Mouse (Mus musculus): ENCODE data around the gene Mllt3.
A peak's percentile ranks its signal among the peaks of the same experiment; 100 is the strongest.

Gene Mllt3

DNA sequence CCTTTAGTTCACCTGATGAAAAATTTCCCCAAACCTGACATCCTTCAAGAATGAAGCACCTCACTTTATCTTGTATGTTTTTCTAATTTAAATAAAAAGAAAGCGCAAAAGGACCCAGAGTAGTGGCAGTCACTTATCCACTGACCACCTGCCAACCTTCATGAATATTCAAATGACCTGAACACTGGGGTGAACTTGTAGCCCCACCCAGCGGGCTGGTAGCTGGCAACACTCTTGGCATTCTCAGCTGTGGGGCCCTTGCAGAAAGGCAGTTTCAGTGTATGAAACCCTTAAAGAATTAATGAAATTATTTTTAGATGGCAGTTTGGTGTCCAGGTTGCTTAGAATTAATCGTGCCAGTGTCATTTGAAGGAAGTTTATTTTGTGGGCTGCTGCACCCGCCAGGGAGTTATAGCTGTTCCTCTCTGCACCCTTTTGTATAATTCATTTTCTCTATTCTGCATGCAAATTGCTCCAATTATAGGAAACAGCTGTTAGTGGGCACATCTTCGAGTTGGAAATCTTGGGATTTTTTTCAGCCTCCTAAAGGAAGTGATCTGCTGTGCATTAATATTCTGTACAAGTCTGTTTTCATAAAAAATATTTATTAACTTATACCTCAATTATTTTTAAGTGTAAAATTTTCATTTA, 149.8 kb downstream of the Mllt3 start:
- DNase-seq (ENCODE audit: inconsistent age in 2 of 2, low spot score in 1 of 2), result no peak

DNA sequence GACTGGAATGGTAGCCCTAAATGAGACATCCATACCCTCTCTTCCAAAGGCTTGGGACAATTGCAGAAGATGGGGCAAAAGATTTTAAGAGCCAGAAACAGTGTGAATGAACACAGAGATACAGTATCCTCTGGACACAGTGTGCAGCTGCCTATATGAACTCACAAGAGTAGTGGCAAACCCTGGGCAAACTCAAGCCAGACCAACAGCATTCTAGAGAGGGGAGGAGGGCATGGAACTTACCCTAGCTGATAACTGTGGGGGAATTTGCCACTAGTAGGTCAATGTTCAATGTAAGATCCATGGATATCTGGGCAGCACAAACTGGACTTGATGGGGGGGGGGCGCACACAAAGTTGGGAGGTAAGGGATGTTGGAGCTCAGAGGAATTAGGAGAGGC, 151.2 kb downstream of the Mllt3 start:
- no peak for DNase-seq (ENCODE audit: inconsistent age in 2 of 2, low spot score in 1 of 2)

DNA sequence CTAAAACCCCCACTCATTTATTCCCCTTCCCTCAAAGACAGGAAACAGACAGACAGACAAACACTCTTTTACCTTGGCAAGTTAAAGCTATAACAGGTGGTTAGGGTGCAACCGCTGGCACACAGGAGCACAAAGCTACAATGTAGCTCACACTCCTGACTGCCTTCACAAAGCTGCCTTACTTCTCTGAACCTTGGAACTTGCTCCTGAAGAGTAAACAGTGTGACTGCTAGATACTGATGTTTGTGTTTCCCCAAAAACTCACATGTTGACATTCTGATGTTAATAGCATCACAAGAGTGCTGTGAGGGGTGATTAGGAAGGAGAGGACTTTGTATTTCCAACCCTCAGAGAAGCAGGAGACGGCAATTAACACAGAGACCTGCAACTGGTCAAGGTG, 151.6 kb downstream of the Mllt3 start:
- no peak for DNase-seq (ENCODE audit: inconsistent age in 2 of 2, low spot score in 1 of 2)

DNA sequence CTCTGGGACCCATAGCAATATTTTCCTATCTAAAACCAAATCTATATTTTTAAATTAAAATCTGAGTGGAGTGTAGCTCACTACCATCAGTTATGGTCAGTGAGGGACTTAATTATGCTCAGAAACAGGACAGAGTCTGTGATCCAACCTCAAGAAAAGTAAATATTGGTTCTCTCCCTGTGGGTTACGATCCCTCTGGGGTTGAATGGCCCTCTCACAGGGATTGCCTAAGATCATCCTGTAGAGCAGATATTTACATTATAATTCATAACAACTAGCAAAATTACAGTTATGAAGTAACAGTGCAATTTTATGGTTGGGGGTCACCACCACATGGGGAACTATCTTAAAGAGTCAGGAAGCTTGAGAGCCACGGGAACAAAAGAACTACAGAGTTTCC, 152.9 kb downstream of the Mllt3 start:
- DNase-seq (ENCODE audit: inconsistent age in 2 of 2, low spot score in 1 of 2), result no peak

DNA sequence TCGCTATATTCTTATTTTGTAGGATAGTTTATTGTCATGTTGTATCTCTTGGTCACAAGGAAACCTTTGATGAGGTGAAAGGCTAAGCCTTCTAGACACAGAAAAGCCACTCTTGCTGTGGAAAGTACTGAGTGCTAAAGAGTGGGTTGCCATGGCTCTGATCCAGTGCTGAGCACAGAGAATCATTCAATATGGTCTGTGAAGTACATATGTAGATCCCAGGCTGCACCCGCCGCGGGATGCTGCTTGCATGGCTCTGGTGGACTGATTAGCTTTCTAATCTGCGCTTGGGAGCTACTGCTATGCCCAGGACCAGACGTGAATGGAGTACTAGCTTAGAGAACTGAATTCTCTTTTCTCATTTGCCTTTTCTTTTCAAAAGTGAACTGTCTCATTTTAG, 154.5 kb downstream of the Mllt3 start:
- no peak for DNase-seq (ENCODE audit: inconsistent age in 2 of 2, low spot score in 1 of 2)

DNA sequence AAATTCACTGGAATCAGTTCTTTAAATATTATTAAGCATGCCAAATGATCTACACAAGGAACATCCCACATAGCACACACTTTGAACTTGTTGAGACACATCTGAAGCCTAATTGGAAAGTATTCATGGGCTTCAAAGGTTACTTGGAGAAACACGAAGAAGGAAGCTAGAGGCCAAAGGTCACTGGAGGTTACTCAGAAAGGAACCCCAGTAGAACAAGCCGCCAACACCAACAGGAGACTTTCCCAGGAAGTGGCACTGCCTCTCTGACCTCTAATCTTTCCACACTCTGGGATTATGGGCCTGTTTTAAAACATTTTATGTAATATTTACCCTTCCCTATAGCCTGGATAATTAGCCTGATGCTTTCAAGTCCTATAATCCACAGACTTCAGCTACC, 162.6 kb downstream of the Mllt3 start:
- DNase-seq (ENCODE audit: inconsistent age in 2 of 2, low spot score in 1 of 2), result no peak

DNA sequence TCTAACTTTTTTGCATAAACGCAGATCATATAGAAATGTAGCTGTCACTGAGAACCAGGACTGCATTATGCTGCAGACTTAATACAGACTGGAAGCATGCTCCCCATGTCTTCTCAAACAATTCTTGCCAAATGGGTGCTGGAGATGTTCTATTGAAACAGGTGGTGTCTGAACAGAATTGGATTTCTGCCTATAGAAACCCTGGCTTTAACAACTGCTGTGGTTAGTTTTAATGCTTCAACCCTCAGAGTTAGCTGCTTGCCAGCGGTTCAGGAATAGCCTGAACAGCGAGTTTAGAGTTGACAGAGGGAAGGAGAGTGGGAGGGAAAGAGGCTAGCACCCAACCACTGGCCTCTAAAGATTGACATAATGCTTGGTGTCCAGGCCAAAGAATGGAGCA, 166.6 kb downstream of the Mllt3 start:
- DNase-seq (ENCODE audit: inconsistent age in 2 of 2, low spot score in 1 of 2), result no peak

DNA sequence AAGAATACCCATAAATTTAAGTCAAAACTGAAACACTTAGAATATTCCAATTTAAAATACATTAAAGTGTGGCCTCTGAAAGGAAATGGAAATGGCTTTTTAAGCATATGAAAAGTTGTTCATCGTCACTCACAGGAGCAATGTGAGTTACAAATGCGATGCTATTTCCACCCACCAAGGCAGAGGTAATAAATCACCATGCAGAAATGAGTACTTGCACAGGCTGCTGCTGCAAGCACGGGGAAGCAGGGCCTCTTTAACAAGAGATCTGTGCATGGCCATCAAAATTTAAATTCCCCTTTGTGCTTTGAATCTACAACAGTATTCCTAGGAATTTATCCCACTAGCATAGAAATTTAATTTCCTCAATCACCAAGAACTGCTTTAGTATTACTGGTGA, 167.3 kb downstream of the Mllt3 start:
- DNase-seq (ENCODE audit: inconsistent age in 2 of 2, low spot score in 1 of 2), result no peak

DNA sequence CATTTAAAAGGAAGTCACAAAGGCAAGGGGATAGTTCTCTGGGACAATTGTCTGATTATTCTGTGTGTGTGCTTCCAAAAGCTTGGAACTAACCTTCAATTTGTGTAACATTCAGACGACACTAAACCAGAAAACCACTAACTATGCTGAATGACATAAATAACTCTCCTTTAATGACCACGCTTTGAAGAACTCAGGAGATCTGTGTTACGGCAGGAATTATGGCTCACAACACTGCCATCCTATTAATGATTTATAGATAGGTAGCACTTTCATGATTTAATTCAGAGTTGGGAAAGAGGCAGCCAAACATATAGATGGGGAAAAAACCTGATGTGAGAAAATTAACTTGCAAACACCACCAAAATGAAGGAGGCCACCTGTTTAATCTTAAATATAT, 168.1 kb downstream of the Mllt3 start:
- DNase-seq (ENCODE audit: inconsistent age in 2 of 2, low spot score in 1 of 2), result no peak

DNA sequence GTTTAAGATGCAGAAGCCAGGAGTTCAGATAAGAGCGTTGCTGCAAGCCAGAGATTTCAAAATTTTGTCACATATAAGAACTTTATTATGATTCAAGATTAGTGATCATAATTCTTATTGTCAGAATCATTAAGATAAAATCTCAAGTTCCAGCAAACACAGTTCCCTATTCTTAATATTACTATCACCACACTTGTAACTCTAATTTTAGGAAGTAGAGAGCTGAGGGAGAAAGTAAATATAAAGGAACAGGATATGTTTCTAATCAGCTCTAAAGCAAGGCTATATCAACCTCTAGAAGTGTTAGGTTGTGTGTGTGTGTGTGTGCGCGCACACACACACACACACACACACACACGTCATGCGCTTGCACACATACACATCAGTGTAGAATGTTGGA, 170.0 kb downstream of the Mllt3 start:
- no peak for DNase-seq (ENCODE audit: inconsistent age in 2 of 2, low spot score in 1 of 2)

DNA sequence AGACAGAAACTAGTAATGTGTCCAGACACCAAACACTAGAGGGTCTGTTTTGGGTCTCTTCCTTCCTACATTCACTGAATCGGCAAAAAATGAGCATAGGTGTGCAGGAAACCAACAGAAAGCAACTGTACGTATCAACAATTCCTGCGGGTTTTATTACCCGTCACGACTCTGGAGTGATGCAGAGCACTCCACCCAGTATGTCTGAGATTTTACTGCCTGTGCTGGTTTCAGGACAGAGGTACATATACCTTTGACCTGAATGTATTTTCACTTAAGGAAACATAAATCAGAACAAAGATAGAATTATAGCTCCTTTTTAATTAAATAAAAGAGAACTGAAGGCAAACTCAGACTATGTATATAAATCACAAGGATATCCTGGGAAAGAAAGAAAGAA, 172.4 kb downstream of the Mllt3 start:
- DNase-seq (ENCODE audit: inconsistent age in 2 of 2, low spot score in 1 of 2), result no peak

DNA sequence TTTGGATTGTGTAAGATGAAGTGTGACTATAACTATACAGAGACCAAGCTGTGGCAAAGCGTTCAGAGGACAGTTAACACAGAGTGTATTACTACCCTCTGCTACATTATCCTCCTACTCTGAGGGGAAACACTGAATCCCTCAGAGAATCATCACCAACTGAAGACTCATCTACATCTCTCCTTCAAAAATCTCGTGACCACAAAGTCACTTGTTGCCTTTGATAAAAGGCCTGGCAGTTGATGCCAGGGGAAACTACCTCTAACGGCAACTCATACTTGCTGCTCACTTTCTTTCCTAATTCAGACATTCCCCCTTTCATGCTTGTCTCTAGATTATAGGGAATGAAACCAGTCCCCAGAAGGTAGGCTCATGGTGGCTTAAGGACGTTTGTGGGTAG, 174.0 kb downstream of the Mllt3 start:
- DNase-seq (ENCODE audit: inconsistent age in 2 of 2, low spot score in 1 of 2), result no peak

DNA sequence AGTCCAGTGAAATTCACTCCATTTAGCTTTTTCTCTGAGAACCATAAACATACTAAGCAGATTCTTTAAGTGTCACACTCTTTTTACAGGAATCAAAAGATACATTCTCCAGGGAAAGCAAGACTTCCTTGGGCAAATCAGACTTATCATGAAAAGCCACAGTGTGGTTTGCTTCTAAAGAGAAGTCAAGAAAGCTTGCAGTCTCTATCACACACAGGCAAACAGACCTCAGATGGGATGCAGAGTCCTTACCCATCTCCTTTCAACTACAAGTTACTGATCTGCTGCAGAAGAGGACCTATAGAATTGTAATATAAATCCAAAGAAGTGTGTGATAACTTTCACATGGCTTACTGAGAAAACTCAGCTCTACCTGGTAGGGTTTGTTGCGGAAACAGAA, 175.2 kb downstream of the Mllt3 start:
- DNase-seq (ENCODE audit: inconsistent age in 2 of 2, low spot score in 1 of 2), result no peak

DNA sequence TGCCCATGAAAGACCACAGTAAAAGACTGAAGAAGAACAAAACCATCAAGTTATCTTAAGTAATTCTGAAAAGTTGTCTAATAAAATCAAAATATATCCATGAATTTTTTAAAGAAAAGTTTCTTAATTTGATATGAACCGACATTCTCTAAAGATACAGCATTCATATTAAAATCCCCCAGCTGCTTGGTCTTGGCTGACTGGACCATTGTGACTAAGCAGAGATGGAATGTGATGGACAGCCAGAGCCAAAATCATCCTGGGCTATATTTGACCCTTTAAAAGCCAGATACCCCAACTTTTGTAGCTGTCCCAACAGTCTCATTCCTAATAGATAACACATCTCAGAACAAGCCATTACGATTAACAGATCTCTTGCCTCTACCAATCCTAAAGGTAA, 180.7 kb downstream of the Mllt3 start:
- no peak for DNase-seq (ENCODE audit: inconsistent age in 2 of 2, low spot score in 1 of 2)

DNA sequence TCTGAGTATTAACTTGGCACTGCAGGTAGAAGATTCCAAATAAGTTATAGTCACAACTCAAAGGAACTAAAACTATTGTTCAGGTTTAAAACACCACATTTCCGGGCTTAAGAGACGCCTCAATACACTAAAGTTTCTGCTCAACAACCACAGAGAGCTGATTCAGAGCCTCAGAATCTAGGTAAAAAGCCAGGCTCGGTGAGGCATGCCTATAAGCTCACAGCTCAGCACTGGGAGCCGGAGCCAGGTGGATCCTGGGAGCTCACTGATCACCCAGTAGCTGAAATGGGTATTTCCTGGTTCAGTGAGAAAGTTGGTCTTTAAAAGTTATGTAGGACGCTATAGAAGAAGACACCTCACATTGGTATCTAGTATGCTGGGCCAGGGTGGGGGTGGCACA, 183.1 kb downstream of the Mllt3 start:
- DNase-seq (ENCODE audit: inconsistent age in 2 of 2, low spot score in 1 of 2), result no peak

DNA sequence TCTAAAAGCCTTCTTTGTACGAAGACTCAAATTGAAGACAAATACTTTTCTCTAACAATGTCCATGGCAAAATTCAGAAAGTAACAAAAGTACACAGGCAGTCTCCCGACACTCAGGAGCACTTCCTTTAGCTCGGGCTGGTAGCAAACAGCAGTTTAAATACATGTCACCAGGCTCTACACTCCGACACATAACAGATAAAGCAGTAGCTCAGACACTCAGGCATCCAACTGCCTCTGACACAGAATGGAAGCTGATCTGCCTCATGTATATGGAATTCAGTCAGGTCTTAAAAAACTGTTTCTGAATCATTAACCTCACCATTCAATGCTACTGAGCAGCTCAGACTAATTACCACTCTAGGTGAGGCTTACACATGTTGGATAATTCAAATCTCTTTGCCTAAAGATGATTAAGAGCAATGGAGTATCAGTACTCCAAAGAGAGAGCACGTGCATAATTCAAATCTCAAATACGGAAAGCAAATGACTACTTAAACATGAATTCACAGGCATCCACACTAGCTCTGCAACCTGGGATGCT, 188.4 kb downstream of the Mllt3 start:
- no peak for DNase-seq (ENCODE audit: inconsistent age in 2 of 2, low spot score in 1 of 2)

DNA sequence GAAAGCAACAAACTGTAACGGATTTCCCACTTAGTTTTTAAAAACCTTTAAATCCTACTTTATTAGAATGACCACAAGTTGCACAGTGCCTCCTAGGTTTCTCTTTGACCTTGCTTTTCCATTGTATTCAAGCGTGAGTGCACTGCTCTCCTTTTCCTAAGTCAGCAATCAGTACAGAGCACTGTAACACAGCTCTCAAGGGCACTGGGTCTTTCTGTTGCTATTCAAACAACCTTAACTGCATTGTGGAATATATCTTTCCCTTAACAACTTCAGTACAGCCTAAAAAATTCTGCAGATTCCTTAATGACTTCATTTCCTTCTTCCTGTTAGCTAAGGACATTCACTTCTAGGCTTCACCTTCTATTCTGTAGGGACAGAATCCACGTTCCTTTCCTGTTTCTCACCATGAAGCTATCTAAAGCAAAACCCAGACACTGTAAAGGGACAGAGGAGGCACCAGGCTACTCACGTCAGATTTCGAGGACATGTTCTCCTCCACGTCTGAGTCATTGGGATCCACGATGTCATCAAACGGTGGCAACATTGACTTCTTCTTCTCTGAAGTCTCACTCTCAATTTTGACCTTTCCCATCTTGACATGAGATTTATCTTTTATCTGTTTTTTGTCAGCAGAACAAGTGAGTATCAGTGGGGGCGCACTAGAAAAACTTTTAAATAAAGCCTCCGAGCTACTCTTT, 192.8 kb downstream of the Mllt3 start:
- DNase-seq (ENCODE audit: inconsistent age in 2 of 2, low spot score in 1 of 2), result peak; percentile 56 to 79

DNA sequence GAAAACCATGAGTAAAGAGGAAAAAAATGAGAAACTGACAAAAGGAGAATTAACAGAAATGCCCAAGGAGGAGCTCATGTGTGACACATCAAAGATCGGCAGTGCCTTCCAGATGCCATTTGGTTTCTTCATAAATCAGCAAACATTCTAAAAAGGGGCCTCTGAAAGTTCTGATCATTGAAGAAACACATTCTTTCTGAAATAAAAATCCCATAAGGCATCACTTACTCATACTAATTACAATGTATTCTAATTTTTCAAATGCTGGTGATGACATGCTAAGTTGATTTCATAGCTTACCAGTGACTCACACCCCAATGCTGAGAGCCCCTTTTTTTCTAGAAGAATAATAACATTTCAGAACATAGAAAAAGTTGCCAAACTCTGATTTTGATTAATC, 194.4 kb downstream of the Mllt3 start:
- DNase-seq (ENCODE audit: inconsistent age in 2 of 2, low spot score in 1 of 2), result no peak

DNA sequence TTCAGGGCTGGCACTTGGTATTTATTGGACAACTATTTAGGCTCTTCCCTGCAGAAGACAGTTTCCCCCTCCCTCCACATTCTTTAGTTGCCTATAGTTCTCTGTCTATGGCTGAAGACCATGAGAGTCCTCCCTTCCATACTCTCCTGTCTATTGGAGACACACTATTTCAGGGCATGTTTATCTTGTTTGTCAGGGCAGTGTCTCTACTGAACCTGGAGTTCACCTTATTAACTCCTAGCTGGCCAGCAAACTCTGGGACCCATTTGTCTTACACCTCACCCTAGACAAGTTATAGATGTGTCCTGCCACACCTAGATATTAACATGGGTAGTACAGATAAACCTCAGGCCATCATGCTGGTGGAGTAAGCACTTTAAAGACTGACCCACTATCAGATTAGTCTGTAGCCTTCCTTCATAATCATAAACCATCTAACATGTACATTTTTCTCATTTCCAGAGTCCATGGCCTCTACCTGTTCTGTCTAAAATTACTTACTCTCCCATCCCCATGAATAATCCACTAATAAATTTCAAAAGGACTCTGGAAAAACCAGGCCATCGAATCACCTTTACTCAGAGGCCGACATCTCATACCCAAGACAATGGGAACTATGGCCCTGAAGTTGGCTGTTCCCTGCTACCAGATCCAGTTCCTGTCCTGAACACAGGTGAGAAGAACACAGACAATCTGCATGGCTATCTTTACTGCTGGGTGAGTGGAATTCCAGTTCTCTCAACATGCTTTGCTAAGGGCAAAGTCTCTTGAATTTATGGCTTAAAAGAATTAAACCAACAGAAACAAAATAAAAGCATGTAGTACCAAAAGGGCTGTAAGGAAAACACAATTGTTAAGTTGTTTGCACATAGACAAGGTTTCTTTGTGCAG, 195.4 kb downstream of the Mllt3 start:
- no peak for DNase-seq (ENCODE audit: inconsistent age in 2 of 2, low spot score in 1 of 2)

DNA sequence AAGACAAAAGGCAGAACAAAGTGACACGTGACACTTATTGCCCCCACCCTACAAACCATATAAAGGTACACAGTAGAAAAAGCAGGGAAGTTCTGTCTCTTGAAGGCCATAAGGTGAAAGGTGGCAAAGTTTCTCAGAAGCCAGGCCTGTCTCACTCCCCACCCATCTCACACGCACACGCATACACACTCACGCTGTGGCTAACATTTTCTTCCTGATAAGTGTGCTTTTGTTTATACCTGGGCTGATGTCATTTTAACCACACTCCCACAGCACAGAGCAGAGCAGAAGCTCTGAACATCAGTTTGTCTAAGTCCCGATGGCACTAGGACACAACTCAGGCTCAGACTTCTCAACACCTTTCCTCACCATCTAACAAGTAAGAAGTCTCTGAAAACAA, 196.9 kb downstream of the Mllt3 start:
- DNase-seq (ENCODE audit: inconsistent age in 2 of 2, low spot score in 1 of 2), result peak in 1 of 2 experiments; percentile 76

DNA sequence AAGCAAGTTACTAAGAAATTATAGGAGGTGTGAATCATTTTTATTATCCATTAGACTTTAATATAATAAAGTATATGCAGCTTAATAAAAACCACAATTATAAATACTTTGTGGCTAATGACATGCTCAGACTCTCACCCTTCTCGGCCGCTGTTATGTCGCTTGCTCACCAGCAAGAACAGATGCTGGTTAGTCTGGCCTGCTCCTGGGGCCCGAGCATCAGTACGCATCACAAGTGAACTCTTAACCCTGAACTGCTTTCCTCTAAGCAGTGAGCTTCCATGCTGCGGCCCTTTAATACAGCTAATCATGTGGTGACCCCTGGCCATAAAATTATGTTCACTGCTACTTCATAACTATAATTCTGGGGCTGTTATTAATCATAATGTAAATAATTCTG, 198.0 kb downstream of the Mllt3 start:
- DNase-seq (ENCODE audit: inconsistent age in 2 of 2, low spot score in 1 of 2), result no peak

DNA sequence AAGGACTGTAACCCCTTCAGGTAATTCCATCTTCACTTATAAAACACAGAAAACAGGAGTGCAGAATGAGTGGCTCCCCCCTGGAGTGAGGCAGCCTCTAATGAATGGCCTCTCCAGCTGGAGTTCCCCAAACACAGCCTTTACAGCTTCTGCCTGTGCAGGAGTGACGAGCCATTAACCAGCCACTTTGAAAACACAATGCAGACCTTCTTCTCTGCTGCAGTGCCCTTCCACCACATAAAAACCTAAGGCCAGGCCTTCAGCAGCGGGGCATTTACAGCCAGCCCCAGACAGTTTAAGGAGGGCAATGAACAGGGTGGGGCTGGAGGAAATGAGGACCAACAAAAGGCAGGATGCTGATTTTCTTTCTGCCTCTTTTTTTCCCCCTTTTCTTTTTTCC, 198.9 kb downstream of the Mllt3 start:
- no peak for DNase-seq (ENCODE audit: inconsistent age in 2 of 2, low spot score in 1 of 2)
